Mouse (Mus musculus) G1E-ER4 (cell line): ENCODE measurements around the gene Atg2b. TPM values are rescaled to one million over a fixed set of nuclear protein-coding genes. Genes with fewer than 3 reads are reported as not detected.

Experiments
- GATA1 ChIP-seq: IDR thresholded peaks from one replicate; pipeline ENCODE4 v1.8.0; 2012; ENCODE audit warnings: low read length, inconsistent platforms
- polyA plus RNA-seq: library from polyadenylated mRNA; stranded (reverse); fragments of >175 nt; gene quantifications from 2 replicates; pipeline ENCODE4 v1.2.3, GENCODE M21; 2012

The Atg2b gene
- 23.9 and 28.7 TPM in 2 replicates for polyA plus RNA-seq

DNA sequence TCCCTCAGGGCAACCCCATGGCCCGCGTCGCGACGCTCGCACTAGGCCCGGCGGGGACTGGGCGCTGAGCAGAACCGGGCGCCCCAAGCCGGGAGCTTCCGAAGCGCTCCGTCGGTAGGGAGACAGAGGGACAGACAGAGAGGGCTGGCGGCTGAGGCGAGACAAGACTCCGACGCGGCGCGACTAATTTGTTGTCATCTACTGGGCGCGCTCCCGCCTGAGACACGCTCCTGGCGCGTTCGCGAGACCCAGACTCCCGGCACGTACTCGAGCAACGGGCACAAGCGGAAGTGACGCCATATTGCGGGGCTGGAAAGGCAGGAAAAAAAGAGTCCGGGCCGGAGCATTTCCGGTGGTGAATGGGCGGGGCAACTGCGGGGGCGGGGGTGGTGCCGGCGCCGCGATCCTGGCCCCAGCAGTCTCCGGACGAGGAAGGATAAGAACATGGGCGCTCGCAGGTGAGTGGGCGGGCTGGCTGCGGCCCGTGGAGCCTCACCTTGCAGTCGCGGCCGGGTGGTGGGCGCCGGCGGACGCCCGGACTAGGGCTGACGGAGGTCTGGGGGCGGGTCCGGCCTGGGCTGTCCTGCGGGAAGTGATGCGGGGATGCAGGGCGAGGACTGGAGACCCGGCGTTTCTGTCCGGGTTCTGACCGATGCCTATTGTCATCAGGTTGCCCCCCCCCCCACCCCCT, at the start of gene Atg2b:
Gene Atg2b (minus strand): TSS at position 211 of the 691 bp plus-strand sequence.
- TF ChIP-seq GATA1 = no peak

- no peak for TF ChIP-seq GATA1
These were observed 48.6 kb upstream of the Atg2b start for GRCm38 (mm10) chr12:105733370-105734159.

DNA sequence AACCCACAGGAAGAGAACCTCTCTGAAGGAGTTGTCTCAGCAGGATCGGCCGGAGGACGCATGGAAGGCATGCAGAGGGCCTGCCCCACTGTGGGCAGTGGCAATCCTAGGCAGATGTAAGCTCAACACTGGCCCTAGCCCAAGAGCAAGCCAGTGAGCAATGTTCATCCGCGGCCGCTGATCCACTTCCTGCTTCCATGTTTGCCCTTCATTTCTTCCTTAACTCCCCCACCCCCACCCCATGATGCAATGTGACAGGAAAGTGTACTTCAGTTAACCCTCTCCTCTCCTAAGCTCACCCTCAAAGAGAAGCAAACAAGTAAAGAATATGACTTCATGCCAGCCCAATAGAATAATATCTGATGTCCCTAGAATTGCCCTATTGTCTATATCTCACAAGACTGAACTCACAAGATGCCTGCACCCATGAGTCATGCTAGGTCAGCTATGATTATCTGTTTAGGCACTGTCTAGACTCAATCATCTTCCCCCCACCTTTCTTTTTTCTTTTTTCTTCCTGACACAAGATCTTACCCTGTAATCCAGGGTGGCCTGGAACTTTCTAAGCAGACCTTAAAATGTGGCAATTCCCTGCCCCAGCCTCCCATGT, 45.9 kb upstream of the Atg2b start:
- no peak for TF ChIP-seq GATA1

DNA sequence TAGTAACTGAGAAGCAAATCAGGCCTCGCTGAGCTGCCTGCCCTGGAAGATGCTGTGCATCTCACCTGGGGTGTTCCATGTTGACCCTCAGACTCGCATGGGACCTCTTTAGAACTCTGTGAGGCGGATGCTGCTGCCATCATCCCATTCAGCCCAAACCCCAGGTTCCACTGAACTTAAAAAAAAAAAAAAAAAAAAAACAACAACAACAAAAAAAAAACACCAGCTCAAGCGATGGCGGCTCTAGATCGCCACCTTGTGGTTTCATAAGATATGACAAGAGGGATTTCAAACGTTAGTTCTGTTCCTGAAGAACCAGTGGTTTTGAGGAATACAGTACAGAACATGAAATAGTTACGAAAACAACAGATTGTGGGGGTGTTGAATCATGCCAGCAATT, 43.0 kb upstream of the Atg2b start:
- no peak for TF ChIP-seq GATA1

GRCm38 (mm10) chr12:105727268-105727667, 42.3 kb upstream of the Atg2b start:
- no peak for TF ChIP-seq GATA1

- TF ChIP-seq GATA1 = no peak
These were observed 40.7 kb upstream of the Atg2b start for GRCm38 (mm10) chr12:105725736-105726135.

DNA sequence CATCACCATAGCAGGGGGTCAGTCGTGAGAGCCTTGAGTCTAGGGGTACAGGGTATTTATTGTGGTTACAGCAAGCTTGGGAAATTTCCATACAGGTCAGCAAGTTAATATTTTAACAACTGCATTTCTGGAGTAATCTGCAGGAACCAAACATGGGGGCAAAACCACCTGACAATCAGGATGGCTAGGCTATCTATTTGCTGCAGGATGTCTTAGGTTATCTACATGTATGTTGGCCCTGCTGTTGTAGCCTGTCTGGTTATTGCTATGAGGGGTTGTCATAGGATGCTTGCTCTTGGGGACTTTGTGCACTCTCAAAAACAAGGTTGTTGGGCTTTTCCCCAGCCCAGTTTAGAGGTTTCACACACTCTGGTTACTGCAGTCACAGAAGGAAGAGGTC, 39.6 kb upstream of the Atg2b start:
- TF ChIP-seq GATA1 = no peak

GRCm38 (mm10) chr12:105722657-105723056, 37.6 kb upstream of the Atg2b start:
- no peak for TF ChIP-seq GATA1

- TF ChIP-seq GATA1 = no peak
These were observed 36.6 kb upstream of the Atg2b start for GRCm38 (mm10) chr12:105721452-105722132.

DNA sequence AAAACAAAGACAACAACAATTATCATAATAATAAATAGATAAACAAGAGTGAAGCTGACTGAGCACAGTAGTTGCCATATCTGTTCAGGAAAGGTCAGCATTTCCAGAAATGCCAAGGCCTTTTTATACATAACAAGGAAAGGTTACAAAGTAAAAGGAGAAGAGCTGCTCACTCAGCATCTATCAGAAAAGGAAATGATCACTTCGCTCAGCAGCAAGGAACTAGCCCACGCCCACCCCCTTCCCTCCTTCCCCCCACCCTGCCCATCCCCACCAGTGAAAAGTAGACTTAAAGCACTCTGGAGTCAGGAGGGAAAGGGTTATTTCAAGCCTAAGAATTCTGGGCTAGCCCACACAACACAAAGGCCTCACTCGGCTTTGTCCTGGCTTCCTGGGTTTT, 35.2 kb upstream of the Atg2b start:
- TF ChIP-seq GATA1 = no peak

- TF ChIP-seq GATA1 = no peak
These were observed 33.6 kb upstream of the Atg2b start for GRCm38 (mm10) chr12:105718616-105719015.

DNA sequence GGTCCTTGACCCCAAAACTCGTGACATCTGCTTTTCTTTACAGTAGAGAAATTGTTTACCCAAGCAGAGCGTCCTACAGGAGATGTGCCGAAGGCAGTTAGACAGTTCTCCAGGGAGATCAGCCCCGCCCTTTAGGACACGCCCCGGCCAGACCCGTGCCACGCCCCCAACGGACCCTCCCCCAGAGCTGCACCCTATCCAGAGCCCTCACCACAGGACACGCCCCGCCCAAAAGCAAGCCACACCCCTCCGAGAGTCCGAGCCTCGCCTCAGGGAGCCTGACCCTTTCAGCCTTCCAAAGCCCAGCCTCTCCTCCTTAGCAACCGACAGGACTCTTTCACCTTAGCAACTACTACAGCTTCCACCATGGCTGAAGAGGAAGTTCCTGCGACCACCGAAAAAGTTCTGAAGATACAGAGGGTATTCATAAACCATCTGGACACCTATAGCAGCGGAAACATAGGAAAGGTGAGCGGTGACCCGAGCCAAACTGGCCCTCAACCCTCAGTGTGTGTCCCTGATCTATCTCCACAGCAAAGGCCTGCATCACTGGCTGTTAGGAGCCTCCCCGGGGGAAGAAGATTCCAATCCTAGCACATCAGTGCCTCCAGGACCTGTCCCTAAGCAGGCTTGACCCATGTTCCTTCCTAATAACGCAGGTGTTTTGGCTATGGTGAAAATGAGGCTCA, 20.9 kb upstream of the Atg2b start, which contains the start of gene Ak7:
Gene Ak7 (plus strand): TSS at position 178 of the 689 bp plus-strand sequence.
- no peak for TF ChIP-seq GATA1

DNA sequence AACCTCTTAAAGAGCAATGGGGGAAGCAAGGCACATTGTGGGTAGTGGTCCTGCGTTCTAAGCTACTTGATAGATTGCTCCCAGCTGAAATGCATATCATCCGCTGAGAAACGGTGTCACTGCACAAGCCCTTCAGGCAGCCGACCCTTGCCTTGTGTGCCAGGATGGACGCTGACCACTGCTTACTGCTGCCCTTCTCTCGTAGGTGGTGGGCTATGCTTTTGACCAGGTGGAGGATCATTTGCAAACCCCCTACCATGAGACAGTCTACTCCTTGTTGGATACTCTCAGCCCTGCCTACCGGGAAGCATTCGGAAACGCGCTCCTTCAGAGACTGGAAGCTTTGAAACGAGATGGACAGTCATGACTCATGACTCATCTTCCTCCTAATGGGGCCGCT, 15.4 kb upstream of the Atg2b start:
- TF ChIP-seq GATA1 = no peak

GRCm38 (mm10) chr12:105697104-105697780, 12.2 kb upstream of the Atg2b start:
- no peak for TF ChIP-seq GATA1

GRCm38 (mm10) chr12:105695848-105696247, 10.8 kb upstream of the Atg2b start:
- no peak for TF ChIP-seq GATA1
